Mouse (Mus musculus) limb, embryonic 13.5 days (tissue): ENCODE results near the gene Clic3. TPM values are rescaled to one million over a fixed set of nuclear protein-coding genes. Genes with fewer than 3 reads are reported as not detected.
A peak's percentile ranks its signal among the peaks of the same experiment; 100 is the strongest.
"Not testable (repeated sequence)": the region's sequence is repeated elsewhere in the genome, so short reads cannot be mapped to it uniquely, and the experiment has no call there.

Experiments
- ATAC-seq: fragments of 200-750 bp; cut with Nextera tagmentation; 2 replicates; pipeline ENCODE4 v1.8.0; 2017; ENCODE audit warnings: low read depth, moderate number of reproducible peaks, moderate TSS enrichment; ENCODE audit not compliant: low FRiP score
- H3K27ac ChIP-seq: fragments of 300-500 bp; sonication (generic); 2 replicates; pipeline ENCODE4 v1.5.1; 2015; ENCODE audit warnings: inconsistent platforms, mild to moderate bottlenecking, moderate library complexity
- H3K27me3 ChIP-seq: fragments of 300-500 bp; sonication (generic); 2 replicates; pipeline ENCODE4 v1.6.1; 2015; ENCODE audit warnings: mild to moderate bottlenecking, inconsistent platforms
- H3K36me3 ChIP-seq: fragments of 300-500 bp; sonication (generic); 2 replicates; pipeline ENCODE4 v1.6.1; 2015; ENCODE audit warnings: inconsistent platforms, mild to moderate bottlenecking, moderate library complexity
- H3K4me1 ChIP-seq: fragments of 300-500 bp; sonication (generic); 2 replicates; pipeline ENCODE4 v1.6.1; 2015; ENCODE audit warnings: inconsistent platforms
- H3K4me2 ChIP-seq: fragments of 300-500 bp; sonication (generic); replicated peaks from 2 replicates; pipeline ENCODE4 v1.6.1; 2015; ENCODE audit warnings: inconsistent platforms, mild to moderate bottlenecking, moderate library complexity
- H3K4me3 ChIP-seq: fragments of 300-500 bp; sonication (generic); 2 replicates; pipeline ENCODE4 v1.5.1; 2015; ENCODE audit warnings: moderate library complexity, mild to moderate bottlenecking, inconsistent platforms
- H3K9ac ChIP-seq: fragments of 300-500 bp; sonication (generic); 2 replicates; pipeline ENCODE4 v1.6.1; 2015; ENCODE audit warnings: mild to moderate bottlenecking, inconsistent platforms
- H3K9me3 ChIP-seq: fragments of 300-500 bp; sonication (generic); 2 replicates; pipeline ENCODE4 v1.6.1; 2016; ENCODE audit warnings: inconsistent platforms
- WGBS: fragments of 180-500 bp; shearing (Covaris S2); methylation state at CpG from one replicate; pipeline ENCODE4 v1.1.7; 2015; 5-methylcytosine and 5-hydroxymethylcytosine counted together
- polyA plus RNA-seq: library from polyadenylated mRNA; unstranded; fragments of >200 nt; fragmentation: Nextera tagmentation; extraction: Ambion mirVana; gene quantifications from 2 replicates; pipeline ENCODE4 v1.2.1, GENCODE M21; 2015

The Clic3 gene
- 2.2 and 2.5 TPM in 2 replicates for polyA plus RNA-seq

DNA sequence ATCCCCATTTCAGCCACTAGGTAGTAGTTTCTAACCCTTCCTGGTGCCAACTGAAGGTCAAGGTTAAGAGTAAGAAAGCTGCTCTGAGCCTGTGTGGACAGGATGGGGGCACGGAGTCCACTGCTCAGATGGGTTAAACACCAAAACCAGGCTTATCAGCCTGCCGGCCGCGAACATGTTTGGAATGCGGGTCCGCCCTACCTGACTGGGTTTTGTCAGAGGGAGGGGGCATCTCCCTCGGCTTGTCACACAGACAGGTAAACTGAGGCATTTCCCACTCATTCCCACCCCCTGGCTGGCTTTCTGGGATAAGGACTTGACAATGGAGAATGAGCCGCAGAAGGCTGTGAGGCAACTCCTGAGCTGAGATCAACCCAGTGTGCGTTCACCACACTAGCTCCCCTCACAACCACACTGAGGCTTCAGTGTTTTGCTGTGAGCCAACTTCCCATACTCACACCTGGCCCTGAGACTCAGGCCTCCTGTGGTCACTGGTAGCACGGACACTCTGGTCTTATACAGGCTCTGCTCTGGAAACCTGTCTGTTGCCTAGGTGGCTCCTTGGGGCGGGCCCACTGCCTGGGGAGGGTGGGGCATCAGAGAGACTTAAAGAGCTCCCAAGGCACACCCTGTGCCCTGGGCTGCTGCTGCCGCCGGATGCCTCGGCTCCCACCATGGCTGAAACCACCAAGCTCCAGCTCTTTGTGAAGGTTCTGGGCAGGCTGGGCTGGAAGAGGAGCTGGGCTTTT, at the start of gene Clic3:
Gene Clic3, plus strand, starts transcription at position 634 of the 749 bp plus-strand sequence.
- WGBS = 57% methylated on average over 14 of the region's 14 CpGs
- H3K4me3 ChIP-seq = no peak within 1 kb of the TSS
- no peak within 1 kb of the TSS for H3K9ac ChIP-seq
- H3K36me3 ChIP-seq = peaks cover 15% of the 10 kb centered on the region
- H3K4me1 ChIP-seq = peaks cover 19% of the 10 kb centered on the region
- no peak within 1 kb of the TSS for H3K27ac ChIP-seq
- no peaks in the 10 kb centered on the region for H3K27me3 ChIP-seq
- H3K4me2 ChIP-seq = no peak within 1 kb of the TSS
- ATAC-seq = no peak
- H3K9me3 ChIP-seq = no peaks in the 10 kb centered on the region

GRCm38 (mm10) chr2:25408908-25409307, 47.7 kb upstream of the Clic3 start:
- Histone ChIP-seq H3K9ac (no peak overlapping the region), H3K27ac (no peak overlapping the region), H3K4me1 (no peaks in the 10 kb centered on the region), H3K4me3 (no peak overlapping the region), H3K27me3 (peaks cover 53% of the 10 kb centered on the region), H3K4me2 (no peak overlapping the region), H3K9me3 (no peaks in the 10 kb centered on the region), H3K36me3 (no peaks in the 10 kb centered on the region)
- ATAC-seq = no peak
- 81% methylated on average over 10 of the region's 10 CpGs for WGBS

DNA sequence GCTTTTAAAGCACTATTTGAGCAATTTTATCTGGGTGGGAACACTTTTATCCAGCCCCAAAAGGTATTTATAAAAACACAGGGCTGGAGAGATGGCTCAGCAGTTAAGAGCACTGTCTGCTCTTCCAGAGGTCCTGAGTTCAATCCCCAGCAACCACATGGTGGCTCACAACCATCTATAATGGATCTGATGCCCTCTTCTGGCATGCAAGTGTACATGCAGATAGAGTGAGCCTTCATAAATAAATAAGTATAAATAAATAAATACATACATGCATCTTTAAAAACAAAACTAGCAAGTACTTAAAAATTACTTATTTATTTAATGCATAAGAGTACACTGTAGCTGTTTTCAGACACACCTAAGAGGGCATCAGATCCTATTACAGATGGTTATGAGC, 43.2 kb upstream of the Clic3 start:
- ATAC-seq, H3K9me3 ChIP-seq, H3K4me2 ChIP-seq, H3K27ac ChIP-seq, H3K4me1 ChIP-seq, H3K9ac ChIP-seq, H3K36me3 ChIP-seq, H3K4me3 ChIP-seq: not testable (repeated sequence)
- H3K27me3 ChIP-seq = peaks cover 13% of the 10 kb centered on the region

GRCm38 (mm10) chr2:25417426-25417825, 39.2 kb upstream of the Clic3 start:
- ATAC-seq = no peak

DNA sequence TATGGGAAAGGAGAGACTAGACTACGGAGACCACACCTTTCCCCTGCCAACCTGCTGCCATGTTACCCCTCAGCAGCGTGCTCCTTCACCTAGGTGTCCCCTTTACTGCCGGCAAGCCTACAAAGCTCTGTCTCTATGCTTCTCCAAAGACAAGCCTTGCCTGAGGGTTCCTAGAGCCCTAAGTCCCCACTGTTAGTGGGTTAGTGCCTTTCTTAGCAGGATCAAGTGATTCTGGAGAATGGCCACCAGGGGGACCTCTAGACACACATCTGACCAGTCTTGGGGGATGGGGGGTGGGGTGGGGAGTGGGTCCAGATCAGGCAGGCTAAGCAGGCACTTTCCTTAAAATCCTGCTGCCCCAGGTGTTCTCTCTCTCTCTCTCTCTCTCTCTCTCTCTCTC, 34.7 kb upstream of the Clic3 start:
- 14% methylated on average over 3 of the region's 3 CpGs for WGBS
- no peak for ATAC-seq
- no peak overlapping the region for H3K4me3 ChIP-seq
- H3K4me2 ChIP-seq = no peak overlapping the region
- no peak overlapping the region for H3K9ac ChIP-seq
- H3K36me3 ChIP-seq = no peaks in the 10 kb centered on the region
- peaks cover 51% of the 10 kb centered on the region for H3K27me3 ChIP-seq
- H3K9me3 ChIP-seq = no peaks in the 10 kb centered on the region
- H3K27ac ChIP-seq = no peak overlapping the region
- no peaks in the 10 kb centered on the region for H3K4me1 ChIP-seq

More at GRCm38 (mm10) chr2:25417426-25417825, 39.2 kb upstream of the Clic3 start:
- Histone ChIP-seq H3K4me2 (no peak overlapping the region), H3K4me1 (no peaks in the 10 kb centered on the region), H3K9ac (no peak overlapping the region), H3K4me3 (no peak overlapping the region), H3K9me3 (no peaks in the 10 kb centered on the region), H3K27ac (no peak overlapping the region), H3K27me3 (peaks cover 8% of the 10 kb centered on the region; the same call in 1 of the 2 replicates), H3K36me3 (no peaks in the 10 kb centered on the region)
- 31% methylated on average over 3 of the region's 3 CpGs for WGBS

DNA sequence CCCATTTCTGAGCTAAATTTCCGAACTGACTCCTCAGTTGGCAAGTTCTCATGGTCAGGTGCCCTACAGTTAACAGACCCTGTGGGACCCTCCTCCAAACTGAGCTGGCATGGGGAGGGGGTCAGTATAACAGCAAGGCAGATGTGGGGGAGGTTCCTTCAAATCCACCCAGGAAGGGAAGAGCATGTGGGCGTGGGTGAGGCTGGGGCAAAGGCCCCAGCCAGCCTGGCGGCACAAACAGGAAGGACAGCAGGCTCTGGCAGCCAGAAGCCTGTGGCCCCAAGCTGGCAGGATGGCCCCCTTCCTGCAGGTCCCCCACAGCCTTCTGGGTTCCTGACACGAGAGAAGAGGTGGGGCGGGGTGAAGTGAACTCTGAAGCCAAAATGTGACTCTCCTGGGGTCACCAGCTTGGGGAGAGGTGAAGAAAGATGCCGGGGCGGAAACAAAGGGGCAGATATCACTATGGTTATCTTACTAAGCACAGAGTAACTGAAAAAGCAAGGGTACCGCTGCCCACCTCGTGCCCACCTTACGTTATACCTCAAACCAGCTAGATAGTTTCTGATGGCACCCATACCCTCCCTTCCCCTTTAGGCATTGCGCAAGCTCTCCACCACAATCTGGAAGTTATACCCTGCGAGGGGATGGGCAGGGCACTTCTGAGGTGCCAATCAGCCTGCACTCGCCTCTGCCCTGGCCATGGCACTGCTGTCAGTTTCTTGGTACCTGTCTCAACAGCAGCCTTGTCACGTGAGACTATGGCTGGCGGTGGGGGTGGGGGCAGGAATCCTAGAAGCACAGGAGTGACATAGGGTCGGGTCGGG, 33.8 kb upstream of the Clic3 start, which contains the start of gene Fut7:
Gene Fut7, plus strand, starts transcription at position 681 of the 824 bp plus-strand sequence.
- Histone ChIP-seq H3K4me1 (no peaks in the 10 kb centered on the region), H3K9ac (no peak within 1 kb of the TSS), H3K36me3 (no peaks in the 10 kb centered on the region), H3K9me3 (no peaks in the 10 kb centered on the region), H3K4me3 (no peak within 1 kb of the TSS), H3K27ac (no peak within 1 kb of the TSS), H3K4me2 (no peak within 1 kb of the TSS), H3K27me3 (peaks cover 51% of the 10 kb centered on the region)
- no peak for ATAC-seq
- 61% methylated on average over 17 of the region's 17 CpGs for WGBS

DNA sequence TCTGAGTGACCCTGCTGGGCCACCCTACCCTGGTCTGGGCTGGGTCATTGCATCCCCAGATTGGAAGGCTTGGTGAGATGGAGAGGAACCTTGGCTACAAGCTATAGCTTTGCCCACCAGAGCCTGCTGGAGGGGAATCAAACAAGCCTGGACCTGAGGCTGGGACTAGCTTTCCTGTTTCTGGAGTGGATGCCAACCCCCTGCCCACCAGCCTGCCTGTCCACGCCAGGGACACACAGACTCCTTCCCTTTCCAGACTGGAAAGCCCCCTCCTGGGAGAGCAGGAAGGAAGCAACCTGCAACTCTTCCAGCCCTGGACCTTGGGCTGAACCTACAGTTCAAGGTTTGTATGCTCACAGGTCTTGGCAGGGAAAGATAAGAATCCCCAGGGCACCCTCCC, 33.0 kb upstream of the Clic3 start:
- no peak for ATAC-seq
- Histone ChIP-seq H3K27ac (no peak overlapping the region), H3K36me3 (no peaks in the 10 kb centered on the region), H3K27me3 (peaks cover 47% of the 10 kb centered on the region), H3K4me2 (no peak overlapping the region), H3K9ac (no peak overlapping the region), H3K4me1 (no peaks in the 10 kb centered on the region), H3K4me3 (no peak overlapping the region), H3K9me3 (no peaks in the 10 kb centered on the region)
- WGBS = 71% methylated on average over 1 of the region's 1 CpGs

GRCm38 (mm10) chr2:25425481-25425880, 31.2 kb upstream of the Clic3 start:
- Histone ChIP-seq H3K4me3 (no peak overlapping the region), H3K9ac (0 out of 2 replicates have a peak overlapping the region, but pooled peaks have one; percentile 35), H3K4me1 (peaks cover 8% of the 10 kb centered on the region; the same call in 1 of the 2 replicates), H3K27ac (no peak overlapping the region), H3K4me2 (no peak overlapping the region), H3K36me3 (no peaks in the 10 kb centered on the region), H3K27me3 (peaks cover 61% of the 10 kb centered on the region), H3K9me3 (no peaks in the 10 kb centered on the region)
- no peak for ATAC-seq
- 55% methylated on average over 27 of the region's 27 CpGs for WGBS

DNA sequence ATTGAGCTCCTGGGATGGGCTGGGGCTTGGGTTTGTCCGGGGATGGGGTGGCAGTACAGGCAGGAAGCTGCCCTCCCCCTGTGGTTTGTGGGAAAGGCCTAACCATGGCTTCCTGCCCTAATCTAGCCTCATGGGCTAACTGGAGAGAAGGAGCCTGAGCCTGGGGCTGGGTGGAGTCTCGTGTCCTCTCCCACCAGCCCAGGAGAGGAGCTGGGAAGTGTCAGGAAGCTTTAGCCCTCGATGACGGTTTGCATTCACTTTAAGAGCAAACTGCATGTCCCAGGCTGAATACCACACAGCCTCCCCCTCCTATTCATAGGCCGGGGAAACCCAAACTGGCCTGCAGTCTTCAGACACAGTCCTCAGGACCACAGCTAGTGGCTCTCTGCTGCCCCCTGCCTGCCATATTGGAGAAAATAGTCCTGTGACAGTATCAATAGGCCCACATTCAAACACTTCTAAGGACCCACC, 29.9 kb upstream of the Clic3 start:
- Histone ChIP-seq H3K9me3 (no peaks in the 10 kb centered on the region), H3K9ac (no peak overlapping the region), H3K4me1 (peaks cover 8% of the 10 kb centered on the region; the same call in 1 of the 2 replicates), H3K4me2 (no peak overlapping the region), H3K4me3 (no peak overlapping the region), H3K27ac (no peak overlapping the region), H3K36me3 (no peaks in the 10 kb centered on the region), H3K27me3 (peaks cover 71% of the 10 kb centered on the region)
- WGBS = 34% methylated on average over 5 of the region's 5 CpGs
- no peak for ATAC-seq

DNA sequence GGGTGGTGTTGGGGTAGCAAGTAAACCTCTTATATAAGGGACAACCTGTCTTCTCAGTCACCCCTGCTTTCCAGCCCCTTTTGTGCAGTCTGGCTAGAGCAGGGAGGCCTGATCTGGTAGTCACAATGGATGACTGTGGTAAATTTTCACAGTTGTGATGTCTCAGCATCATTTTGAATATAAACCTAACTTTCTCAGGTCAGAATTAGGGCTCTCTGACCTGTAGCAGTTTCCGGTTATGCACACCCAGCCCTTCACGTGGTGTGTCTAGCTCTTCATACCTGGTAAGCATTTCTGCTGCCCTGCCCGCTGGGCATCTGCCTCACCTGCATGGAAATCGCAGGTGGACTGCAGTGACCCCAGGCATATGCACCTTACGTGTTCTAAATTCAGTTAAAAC, 29.4 kb upstream of the Clic3 start:
- Histone ChIP-seq H3K4me1 (peaks cover 8% of the 10 kb centered on the region; the same call in 1 of the 2 replicates), H3K4me2 (no peak overlapping the region), H3K27ac (no peak overlapping the region), H3K27me3 (peaks cover 72% of the 10 kb centered on the region), H3K36me3 (no peaks in the 10 kb centered on the region), H3K4me3 (no peak overlapping the region), H3K9me3 (no peaks in the 10 kb centered on the region), H3K9ac (no peak overlapping the region)
- WGBS = 92% methylated on average over 5 of the region's 5 CpGs
- no peak for ATAC-seq

DNA sequence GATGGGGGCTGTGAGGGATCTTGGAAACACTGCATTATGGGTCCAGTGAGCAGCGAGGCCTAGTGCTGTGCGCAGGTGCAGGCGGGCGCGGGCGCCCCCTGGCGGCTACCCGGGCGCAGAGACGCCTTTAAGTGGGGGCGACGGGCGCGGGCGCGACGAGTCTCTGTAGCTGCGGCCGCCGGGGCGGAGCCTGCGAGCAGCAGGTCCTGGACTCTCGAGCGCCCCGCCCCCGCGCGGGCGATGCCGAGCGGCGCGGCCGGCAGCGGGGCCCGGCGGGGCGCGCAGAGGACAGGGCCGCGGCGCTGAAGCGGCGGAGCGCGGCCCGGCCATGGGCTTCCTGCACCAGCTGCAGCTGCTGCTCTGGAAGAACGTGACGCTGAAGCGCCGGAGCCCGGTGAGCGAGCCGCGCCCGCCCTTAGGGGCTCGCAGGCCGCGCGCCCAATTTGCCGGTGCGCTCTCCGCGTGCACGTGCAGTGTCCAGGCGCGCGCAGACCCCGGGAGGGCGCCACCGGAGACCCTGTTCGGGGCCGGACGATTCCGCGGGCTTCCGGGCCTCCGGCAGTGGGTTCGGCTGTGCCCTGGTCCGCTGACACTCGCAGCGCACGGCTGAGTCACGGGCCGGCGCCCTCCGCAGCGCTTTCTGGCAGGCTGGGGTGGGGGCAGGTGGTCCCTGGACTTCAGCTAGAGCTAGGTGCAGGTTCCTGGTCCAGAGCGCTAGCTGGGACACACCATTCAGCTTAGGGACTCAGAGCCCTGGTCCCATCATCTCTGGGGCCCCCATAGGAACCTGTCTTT, 28.0 kb upstream of the Clic3 start, which contains the start of gene Abca2:
Gene Abca2, plus strand, starts transcription at position 262 of the 795 bp plus-strand sequence.
- peak within 1 kb of the TSS; percentile 77 for H3K9ac ChIP-seq
- H3K4me3 ChIP-seq = peak within 1 kb of the TSS; percentile 71
- H3K27me3 ChIP-seq = peaks cover 58% of the 10 kb centered on the region
- H3K4me1 ChIP-seq = peaks cover 8% of the 10 kb centered on the region; the same call in 1 of the 2 replicates
- no peaks in the 10 kb centered on the region for H3K36me3 ChIP-seq
- under 1% methylated on average over 76 of the region's 89 CpGs for WGBS
- ATAC-seq = peak; percentile 89
- H3K9me3 ChIP-seq = no peaks in the 10 kb centered on the region
- no peak within 1 kb of the TSS for H3K27ac ChIP-seq
- H3K4me2 ChIP-seq = peak within 1 kb of the TSS; percentile 90
